Mouse (Mus musculus): Measurements from ENCODE around the gene Sox5. TPM values are rescaled to one million over a fixed set of nuclear protein-coding genes. Genes with fewer than 3 reads are reported as not detected.

Gene Sox5
- total and polyA plus RNA-seq, 2 experiments from 2014 or later: 26.2 to 32.9 TPM

- Histone ChIP-seq H3K27me3 (ENCODE audit: insufficient read depth, low read length) (no peaks in the 10 kb centered on the region), H3K9me3 (ENCODE audit: low read length) (no peaks in the 10 kb centered on the region), H3K27ac (no peak overlapping the region), H3K4me1 (ENCODE audit: insufficient read depth, low read length) (no peaks in the 10 kb centered on the region), H3K36me3 (ENCODE audit: insufficient read depth, low read length) (no peaks in the 10 kb centered on the region), H3K9ac (replicated peaks; ENCODE audit: low read length) (no peak overlapping the region), H3K4me2 (ENCODE audit: low read depth, low read length) (no peak overlapping the region), H3K4me3 (ENCODE audit: low read length) (no peak overlapping the region)
- TF ChIP-seq CTCF (IDR thresholded peaks at IDR 0.05; ENCODE audit: low read depth): no peak
- no peak for ATAC-seq
- 75% methylated on average over 1 of the region's 1 CpGs for WGBS
- no peak for DNase-seq (ENCODE audit: low spot score)
Measured at GRCm38 (mm10) chr6:144086096-144086810, 695.5 kb downstream of the Sox5 start.

- DNase-seq (ENCODE audit: low spot score) (no peak), ATAC-seq (no peak)
- no peaks in the 10 kb centered on the region for H3K27me3 ChIP-seq (ENCODE audit: insufficient read depth, low read length)
- TF ChIP-seq CTCF (IDR thresholded peaks at IDR 0.05; ENCODE audit: low read depth): no peak
- H3K9me3 ChIP-seq (ENCODE audit: low read length): no peaks in the 10 kb centered on the region
- no peaks in the 10 kb centered on the region for H3K4me1 ChIP-seq (ENCODE audit: insufficient read depth, low read length)
- no peak overlapping the region for H3K9ac ChIP-seq (replicated peaks; ENCODE audit: low read length)
- H3K36me3 ChIP-seq (ENCODE audit: insufficient read depth, low read length): no peaks in the 10 kb centered on the region
- H3K4me3 ChIP-seq (ENCODE audit: low read length): no peak overlapping the region
- no peak overlapping the region for H3K4me2 ChIP-seq (ENCODE audit: low read depth, low read length)
- WGBS: 83% methylated on average over 9 of the region's 9 CpGs
- H3K27ac ChIP-seq: no peak overlapping the region
Measured at GRCm38 (mm10) chr6:144082297-144082696, 699.5 kb downstream of the Sox5 start.

- H3K4me2 ChIP-seq (ENCODE audit: low read depth, low read length): no peak overlapping the region
- no peak overlapping the region for H3K9ac ChIP-seq (replicated peaks; ENCODE audit: low read length)
- ATAC-seq: no peak
- no peak for TF ChIP-seq CTCF (IDR thresholded peaks at IDR 0.05; ENCODE audit: low read depth)
- no peak for DNase-seq (ENCODE audit: low spot score)
- no peak overlapping the region for H3K4me3 ChIP-seq (ENCODE audit: low read length)
- H3K27me3 ChIP-seq (ENCODE audit: insufficient read depth, low read length): no peaks in the 10 kb centered on the region
- H3K27ac ChIP-seq: no peak overlapping the region
- H3K9me3 ChIP-seq (ENCODE audit: low read length): no peaks in the 10 kb centered on the region
- H3K4me1 ChIP-seq (ENCODE audit: insufficient read depth, low read length): 0 out of 2 replicates have a peak, but pooled peaks cover 6% of the 10 kb centered on the region
- 95% methylated on average over 7 of the region's 7 CpGs for WGBS
- H3K36me3 ChIP-seq (ENCODE audit: insufficient read depth, low read length): no peaks in the 10 kb centered on the region
Measured at GRCm38 (mm10) chr6:144077826-144078225, 704.0 kb downstream of the Sox5 start.

- DNase-seq (ENCODE audit: low spot score) (no peak), ATAC-seq (no peak)
- WGBS: 90% methylated on average over 4 of the region's 4 CpGs
- no peak overlapping the region for H3K9ac ChIP-seq (replicated peaks; ENCODE audit: low read length)
- H3K4me1 ChIP-seq (ENCODE audit: insufficient read depth, low read length): 0 out of 2 replicates have a peak, but pooled peaks cover 6% of the 10 kb centered on the region
- no peaks in the 10 kb centered on the region for H3K9me3 ChIP-seq (ENCODE audit: low read length)
- no peak overlapping the region for H3K4me2 ChIP-seq (ENCODE audit: low read depth, low read length)
- no peak for TF ChIP-seq CTCF (IDR thresholded peaks at IDR 0.05; ENCODE audit: low read depth)
- no peak overlapping the region for H3K4me3 ChIP-seq (ENCODE audit: low read length)
- no peaks in the 10 kb centered on the region for H3K27me3 ChIP-seq (ENCODE audit: insufficient read depth, low read length)
- no peaks in the 10 kb centered on the region for H3K36me3 ChIP-seq (ENCODE audit: insufficient read depth, low read length)
- H3K27ac ChIP-seq: no peak overlapping the region
Measured at GRCm38 (mm10) chr6:144076376-144076775, 705.4 kb downstream of the Sox5 start.

- Histone ChIP-seq H3K4me2 (ENCODE audit: low read depth, low read length) (no peak overlapping the region), H3K9ac (replicated peaks; ENCODE audit: low read length) (no peak overlapping the region), H3K9me3 (ENCODE audit: low read length) (no peaks in the 10 kb centered on the region), H3K27me3 (ENCODE audit: insufficient read depth, low read length) (no peaks in the 10 kb centered on the region), H3K4me3 (ENCODE audit: low read length) (no peak overlapping the region), H3K4me1 (ENCODE audit: insufficient read depth, low read length) (0 out of 2 replicates have a peak, but pooled peaks cover 6% of the 10 kb centered on the region), H3K27ac (no peak overlapping the region), H3K36me3 (ENCODE audit: insufficient read depth, low read length) (no peaks in the 10 kb centered on the region)
- TF ChIP-seq CTCF (IDR thresholded peaks at IDR 0.05; ENCODE audit: low read depth): no peak
- DNase-seq (ENCODE audit: low spot score): no peak
- no peak for ATAC-seq
- 91% methylated on average over 12 of the region's 12 CpGs for WGBS
Measured at GRCm38 (mm10) chr6:144075327-144075941, 706.3 kb downstream of the Sox5 start.

GRCm38 (mm10) chr6:144074826-144075225 lies 707.0 kb downstream of the Sox5 start:
- no peaks in the 10 kb centered on the region for H3K9me3 ChIP-seq (ENCODE audit: low read length)
- no peaks in the 10 kb centered on the region for H3K27me3 ChIP-seq (ENCODE audit: insufficient read depth, low read length)
- DNase-seq (ENCODE audit: low spot score) (peak; percentile 45), ATAC-seq (no peak)
- no peak overlapping the region for H3K4me3 ChIP-seq (ENCODE audit: low read length)
- no peak overlapping the region for H3K9ac ChIP-seq (replicated peaks; ENCODE audit: low read length)
- no peak for TF ChIP-seq CTCF (IDR thresholded peaks at IDR 0.05; ENCODE audit: low read depth)
- H3K4me2 ChIP-seq (ENCODE audit: low read depth, low read length): no peak overlapping the region
- H3K36me3 ChIP-seq (ENCODE audit: insufficient read depth, low read length): no peaks in the 10 kb centered on the region
- 52% methylated on average over 9 of the region's 9 CpGs for WGBS
- H3K27ac ChIP-seq: no peak overlapping the region
- 0 out of 2 replicates have a peak, but pooled peaks cover 6% of the 10 kb centered on the region for H3K4me1 ChIP-seq (ENCODE audit: insufficient read depth, low read length)

GRCm38 (mm10) chr6:144070461-144070860 lies 711.3 kb downstream of the Sox5 start:
- TF ChIP-seq CTCF (IDR thresholded peaks at IDR 0.05; ENCODE audit: low read depth): no peak
- Histone ChIP-seq H3K4me2 (ENCODE audit: low read depth, low read length) (no peak overlapping the region), H3K9me3 (ENCODE audit: low read length) (no peaks in the 10 kb centered on the region), H3K9ac (replicated peaks; ENCODE audit: low read length) (no peak overlapping the region), H3K27ac (no peak overlapping the region), H3K4me1 (ENCODE audit: insufficient read depth, low read length) (0 out of 2 replicates have a peak, but pooled peaks cover 6% of the 10 kb centered on the region), H3K4me3 (ENCODE audit: low read length) (no peak overlapping the region), H3K27me3 (ENCODE audit: insufficient read depth, low read length) (no peaks in the 10 kb centered on the region), H3K36me3 (ENCODE audit: insufficient read depth, low read length) (no peaks in the 10 kb centered on the region)
- DNase-seq (ENCODE audit: low spot score) (no peak), ATAC-seq (no peak)
- 91% methylated on average over 5 of the region's 5 CpGs for WGBS
